Mouse (Mus musculus) midbrain, postnatal 0 days (tissue): ENCODE data around the gene P2ry13. TPM values are rescaled to one million over a fixed set of nuclear protein-coding genes. Genes with fewer than 3 reads are reported as not detected.

Source experiments
- ATAC-seq: fragments of 200-750 bp; cut with Nextera tagmentation; 2 replicates; pipeline ENCODE4 v1.8.0; 2017; ENCODE audit warnings: moderate number of reproducible peaks, mild to moderate bottlenecking, moderate TSS enrichment, moderate library complexity; ENCODE audit not compliant: low FRiP score
- DNase-seq: peaks from one replicate; pipeline ENCODE4 v3.0.0-alpha.2; 2015; ENCODE audit warnings: low spot score
- H3K27ac ChIP-seq: fragments of 300-500 bp; sonication (generic); 2 replicates; pipeline ENCODE4 v1.5.1; 2014; ENCODE audit warnings: low read depth, mild to moderate bottlenecking, low read length, mixed read lengths
- H3K27me3 ChIP-seq: fragments of 300-500 bp; sonication (generic); 2 replicates; pipeline ENCODE4 v1.6.1; 2014; ENCODE audit warnings: low read length, control low read depth, mixed read lengths; ENCODE audit not compliant: insufficient read depth
- H3K36me3 ChIP-seq: fragments of 300-500 bp; sonication (generic); 2 replicates; pipeline ENCODE4 v1.6.1; 2014; ENCODE audit warnings: low read length, control low read depth, mixed read lengths; ENCODE audit not compliant: insufficient read depth
- H3K4me1 ChIP-seq: fragments of 300-500 bp; sonication (generic); 2 replicates; pipeline ENCODE4 v1.6.1; 2014; ENCODE audit warnings: mild to moderate bottlenecking, control low read depth, antibody characterized with exemption, low read length, mixed read lengths; ENCODE audit not compliant: insufficient read depth
- H3K4me2 ChIP-seq: fragments of 300-500 bp; sonication (generic); 2 replicates; pipeline ENCODE4 v1.6.1; 2014; ENCODE audit warnings: low read depth, mild to moderate bottlenecking, low read length, mixed read lengths; ENCODE audit not compliant: poor library complexity, severe bottlenecking
- H3K4me3 ChIP-seq: fragments of 300-500 bp; sonication (generic); 2 replicates; pipeline ENCODE4 v1.5.1; 2014; ENCODE audit warnings: low read depth, mild to moderate bottlenecking, low read length, moderate library complexity
- H3K9ac ChIP-seq: fragments of 300-500 bp; sonication (generic); replicated peaks from 2 replicates; pipeline ENCODE4 v1.6.1; 2014; ENCODE audit warnings: mild to moderate bottlenecking, low read length, moderate library complexity, mixed read lengths; ENCODE audit not compliant: poor library complexity, severe bottlenecking
- H3K9me3 ChIP-seq: fragments of 300-500 bp; sonication (generic); 2 replicates; pipeline ENCODE4 v1.6.1; 2016; ENCODE audit warnings: low read length, control low read depth
- CTCF ChIP-seq: IDR thresholded peaks from 2 replicates; pipeline ENCODE4 v1.5.1; 2016; ENCODE audit warnings: antibody characterized with exemption, mild to moderate bottlenecking
- WGBS: fragments of 180-500 bp; shearing (Covaris S2); extraction: QIAGEN DNeasy Blood & Tissue Kit; methylation state at CpG from one replicate; pipeline ENCODE4 v1.1.7; 2014; 5-methylcytosine and 5-hydroxymethylcytosine counted together
- polyA plus RNA-seq: library from polyadenylated mRNA; unstranded; fragments of >200 nt; fragmentation: Nextera tagmentation; extraction: Ambion mirVana; gene quantifications from 2 replicates; pipeline ENCODE4 v1.2.1, GENCODE M21; 2015
- total RNA-seq: library from RNA; depleted of rRNA; stranded (reverse); fragments of >200 nt; gene quantifications from 2 replicates; pipeline ENCODE4 v1.2.3, GENCODE M21; 2014

P2ry13 gene
- total and polyA plus RNA-seq, 2 experiments from 2014 or later: 1.8 to 2.6 TPM

- Histone ChIP-seq H3K27me3 (no peaks in the 10 kb centered on the region), H3K4me2 (no peak overlapping the region), H3K9ac (no peak overlapping the region), H3K9me3 (no peaks in the 10 kb centered on the region), H3K4me3 (no peak overlapping the region), H3K36me3 (no peaks in the 10 kb centered on the region), H3K27ac (no peak overlapping the region), H3K4me1 (no peaks in the 10 kb centered on the region)
- TF ChIP-seq CTCF: no peak
- no peak for ATAC-seq
- no peak for DNase-seq
- 75% methylated on average over 3 of the region's 3 CpGs for WGBS
Observed at GRCm38 (mm10) chr3:59230912-59231311, 20.2 kb upstream of the P2ry13 start.

- Histone ChIP-seq H3K9ac (no peak overlapping the region), H3K36me3 (no peaks in the 10 kb centered on the region), H3K27me3 (no peaks in the 10 kb centered on the region), H3K9me3 (no peaks in the 10 kb centered on the region), H3K4me1 (no peaks in the 10 kb centered on the region), H3K4me2 (no peak overlapping the region), H3K27ac (no peak overlapping the region), H3K4me3 (no peak overlapping the region)
- ATAC-seq (no peak), DNase-seq (no peak)
- TF ChIP-seq CTCF: no peak
- 49% methylated on average over 10 of the region's 10 CpGs for WGBS
Observed at GRCm38 (mm10) chr3:59228730-59229551, 18.3 kb upstream of the P2ry13 start.

- Histone ChIP-seq H3K9me3 (no peaks in the 10 kb centered on the region), H3K4me1 (no peaks in the 10 kb centered on the region), H3K4me3 (no peak overlapping the region), H3K36me3 (no peaks in the 10 kb centered on the region), H3K9ac (no peak overlapping the region), H3K4me2 (no peak overlapping the region), H3K27me3 (no peaks in the 10 kb centered on the region), H3K27ac (no peak overlapping the region)
- no peak for ATAC-seq
- DNase-seq: no peak
- 95% methylated on average over 9 of the region's 9 CpGs for WGBS
- TF ChIP-seq CTCF: no peak
Observed at GRCm38 (mm10) chr3:59227696-59228095, 17.0 kb upstream of the P2ry13 start.

- Histone ChIP-seq H3K4me3 (no peak overlapping the region), H3K9ac (no peak overlapping the region), H3K4me1 (no peaks in the 10 kb centered on the region), H3K4me2 (no peak overlapping the region), H3K36me3 (no peaks in the 10 kb centered on the region), H3K27ac (no peak overlapping the region), H3K9me3 (no peaks in the 10 kb centered on the region), H3K27me3 (no peaks in the 10 kb centered on the region)
- DNase-seq (no peak), ATAC-seq (no peak)
- no peak for TF ChIP-seq CTCF
Observed at GRCm38 (mm10) chr3:59225411-59225810, 14.7 kb upstream of the P2ry13 start.

- Histone ChIP-seq H3K4me3 (no peak overlapping the region), H3K27me3 (no peaks in the 10 kb centered on the region), H3K36me3 (no peaks in the 10 kb centered on the region), H3K4me1 (no peaks in the 10 kb centered on the region), H3K27ac (no peak overlapping the region), H3K9me3 (no peaks in the 10 kb centered on the region), H3K4me2 (no peak overlapping the region), H3K9ac (no peak overlapping the region)
- DNase-seq (no peak), ATAC-seq (no peak)
- TF ChIP-seq CTCF: no peak
- 92% methylated on average over 2 of the region's 2 CpGs for WGBS
Observed at GRCm38 (mm10) chr3:59222303-59222702, 11.6 kb upstream of the P2ry13 start.

- ATAC-seq (no peak), DNase-seq (no peak)
- no peak for TF ChIP-seq CTCF
- 91% methylated on average over 2 of the region's 2 CpGs for WGBS
- no peak overlapping the region for H3K9ac ChIP-seq
- no peaks in the 10 kb centered on the region for H3K36me3 ChIP-seq
- no peak overlapping the region for H3K4me2 ChIP-seq
- no peak overlapping the region for H3K4me3 ChIP-seq
- H3K9me3 ChIP-seq: no peaks in the 10 kb centered on the region
- H3K27me3 ChIP-seq: no peaks in the 10 kb centered on the region
- no peaks in the 10 kb centered on the region for H3K4me1 ChIP-seq
- no peak overlapping the region for H3K27ac ChIP-seq
Observed at GRCm38 (mm10) chr3:59219326-59219725, 8.6 kb upstream of the P2ry13 start.
